Mouse (Mus musculus): ENCODE results near the gene Pak1ip1.
"Not testable (repeated sequence)": the region's sequence is repeated elsewhere in the genome, so short reads cannot be mapped to it uniquely, and the experiment has no call there.

Gene Pak1ip1

GRCm38 (mm10) chr13:41000926-41001639 lies at the start of gene Pak1ip1:
Pak1ip1 (plus strand) TSS chr13:41001023.
- DNase-seq, result peak; percentile 92

- DNase-seq, result no peak
Measured at GRCm38 (mm10) chr13:40951386-40951976, 49.3 kb upstream of the Pak1ip1 start.

DNA sequence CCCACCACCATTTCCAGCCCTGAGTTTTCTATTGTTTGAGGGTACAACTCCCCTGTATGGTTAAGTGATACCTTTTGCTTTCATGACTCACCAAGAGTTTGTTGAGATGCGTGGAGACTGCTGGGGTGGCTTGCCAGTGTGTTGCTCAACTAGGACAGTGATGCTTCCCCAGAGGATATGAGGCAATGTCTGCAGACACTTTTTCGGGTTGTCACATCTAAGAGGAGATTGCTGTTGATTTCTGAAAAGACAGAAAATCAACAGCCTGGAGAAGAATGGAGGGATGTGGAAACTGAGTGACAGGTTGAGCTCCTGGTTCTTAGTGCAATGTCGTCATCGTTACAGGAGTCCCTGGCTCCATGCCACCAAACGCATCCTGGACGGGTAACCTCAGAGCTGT lies 47.6 kb upstream of the Pak1ip1 start:
- no peak for DNase-seq

DNA sequence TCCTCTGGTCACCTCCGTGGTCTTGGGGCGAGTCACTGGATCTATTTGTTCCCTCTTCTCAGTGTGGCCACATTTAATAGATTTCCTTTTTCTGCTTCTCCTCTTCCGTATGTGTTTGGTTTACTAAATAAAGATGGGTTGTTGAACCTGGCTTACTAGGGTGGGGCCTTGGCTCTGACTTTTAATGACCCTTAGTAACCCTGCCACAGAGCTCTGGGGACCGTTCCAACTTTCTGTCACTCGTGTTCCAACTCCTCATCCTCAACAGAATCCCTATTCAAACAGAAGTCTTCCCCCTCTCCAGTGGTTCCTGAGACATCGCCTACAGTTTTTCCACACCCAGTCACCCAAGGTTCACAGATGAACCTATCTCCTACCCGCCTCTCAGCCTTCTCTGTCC lies 45.0 kb upstream of the Pak1ip1 start:
- no peak for DNase-seq

GRCm38 (mm10) chr13:40967609-40968008 lies 33.2 kb upstream of the Pak1ip1 start:
- DNase-seq, result no peak

- DNase-seq, result no peak
Measured at GRCm38 (mm10) chr13:40968564-40968963, 32.3 kb upstream of the Pak1ip1 start.

DNA sequence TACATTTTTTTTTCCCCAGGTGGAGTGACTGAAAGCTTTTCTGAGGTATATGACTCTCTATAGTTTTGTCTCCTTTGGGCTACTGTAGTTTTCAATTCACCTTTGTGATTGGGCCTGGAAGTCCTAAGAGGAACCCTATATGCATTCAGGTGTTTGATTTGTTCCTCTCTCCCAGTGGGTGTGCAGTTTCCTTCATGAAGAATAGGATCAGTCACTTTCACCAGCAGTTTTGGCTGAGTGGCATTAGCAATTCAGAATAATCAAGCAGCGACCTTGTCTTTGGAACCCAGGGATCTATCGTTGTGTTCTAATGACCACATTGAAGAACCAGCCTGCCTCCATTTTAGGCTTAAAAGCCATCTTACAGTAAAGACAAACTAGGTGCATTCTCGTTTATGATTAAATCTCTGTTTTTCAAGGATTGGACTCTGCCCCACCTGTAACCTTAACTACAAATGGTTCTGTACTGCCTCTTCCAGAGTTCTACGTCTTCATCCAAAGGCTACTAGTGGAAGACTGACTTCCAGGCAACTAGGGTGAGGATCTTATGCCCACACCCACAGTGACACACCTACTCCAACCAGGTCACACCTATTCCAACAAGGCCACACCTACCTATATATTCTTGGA lies 30.9 kb upstream of the Pak1ip1 start:
- DNase-seq, result no peak

DNA sequence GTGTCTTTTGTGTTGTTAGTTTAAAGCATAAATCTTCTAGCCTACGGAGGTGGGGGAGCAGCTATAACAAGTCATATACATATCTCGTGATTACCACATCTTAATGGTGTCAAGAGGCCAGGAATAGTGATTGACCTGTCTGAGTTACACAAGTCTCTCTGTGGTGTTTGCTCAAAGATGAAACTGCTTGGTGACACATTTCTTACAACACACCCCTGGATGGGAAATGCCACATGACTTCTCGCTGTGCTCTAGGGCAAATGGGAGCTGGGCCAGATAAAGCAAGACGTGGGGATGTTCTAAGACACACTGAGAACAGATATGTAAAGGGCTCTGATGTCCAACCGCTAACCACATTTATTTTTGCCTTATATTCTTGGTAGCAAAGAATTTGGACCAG lies 29.6 kb upstream of the Pak1ip1 start:
- no peak for DNase-seq

- DNase-seq, result peak; percentile 81
Measured at GRCm38 (mm10) chr13:40971831-40972230, 29.0 kb upstream of the Pak1ip1 start.

DNA sequence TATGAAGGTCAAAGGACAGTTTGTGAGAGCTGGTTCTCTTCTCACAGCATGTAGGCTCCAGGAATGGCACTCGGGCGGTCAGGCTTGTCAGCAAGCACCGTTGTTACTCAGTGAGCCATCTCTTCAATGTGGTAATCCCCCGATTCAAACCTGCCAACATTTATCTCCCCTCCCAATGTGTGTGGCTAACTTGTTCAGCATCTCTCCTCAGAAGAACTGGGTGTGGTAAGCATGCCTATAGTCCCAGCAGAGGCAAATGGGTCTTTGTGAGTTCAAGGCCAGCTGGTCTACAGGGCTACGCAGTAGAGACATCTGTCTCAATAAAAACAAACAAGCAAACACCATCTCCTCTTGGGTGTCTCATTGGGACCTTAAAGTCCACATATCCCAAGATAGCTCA lies 27.8 kb upstream of the Pak1ip1 start:
- no peak for DNase-seq

DNA sequence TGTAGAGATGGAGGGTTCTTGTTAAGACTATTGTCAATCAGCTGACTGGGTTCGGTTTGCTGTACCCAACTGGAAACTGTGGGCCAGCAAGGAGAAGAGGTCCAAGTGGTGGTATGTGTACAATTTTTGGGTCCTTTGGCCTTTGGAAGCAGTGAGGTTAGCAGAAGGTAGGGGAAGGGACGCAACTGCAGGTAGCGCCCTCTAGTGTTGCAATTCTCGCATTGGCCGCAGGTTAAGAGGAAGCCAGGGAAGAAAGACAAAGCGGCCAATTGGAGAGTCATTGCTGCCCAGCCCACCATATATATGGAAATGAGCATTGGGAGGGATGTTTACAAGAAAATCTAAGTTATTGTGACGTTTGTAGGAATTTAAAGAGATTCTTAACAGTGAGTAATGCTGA lies 23.2 kb upstream of the Pak1ip1 start:
- DNase-seq, result peak; percentile 57

DNA sequence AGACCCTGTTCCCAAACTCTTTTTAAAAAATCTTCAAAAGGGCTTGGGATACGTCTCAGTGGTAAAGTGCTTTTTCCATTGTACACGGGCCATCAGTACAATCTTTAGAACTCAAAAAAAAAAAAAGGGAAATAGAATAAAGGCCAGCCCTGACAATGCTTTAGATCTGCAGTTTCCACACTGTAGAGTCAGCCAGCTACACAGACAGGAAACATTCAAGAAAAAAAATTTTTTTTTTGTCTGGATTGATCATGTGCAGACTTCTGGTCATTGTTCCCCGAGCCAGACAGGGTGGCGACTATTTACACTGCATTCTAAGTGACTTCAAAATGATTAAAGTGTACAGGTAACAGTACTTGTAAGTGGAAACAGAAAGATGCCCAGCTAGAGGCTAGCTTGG lies 22.2 kb upstream of the Pak1ip1 start:
- DNase-seq, result no peak

DNA sequence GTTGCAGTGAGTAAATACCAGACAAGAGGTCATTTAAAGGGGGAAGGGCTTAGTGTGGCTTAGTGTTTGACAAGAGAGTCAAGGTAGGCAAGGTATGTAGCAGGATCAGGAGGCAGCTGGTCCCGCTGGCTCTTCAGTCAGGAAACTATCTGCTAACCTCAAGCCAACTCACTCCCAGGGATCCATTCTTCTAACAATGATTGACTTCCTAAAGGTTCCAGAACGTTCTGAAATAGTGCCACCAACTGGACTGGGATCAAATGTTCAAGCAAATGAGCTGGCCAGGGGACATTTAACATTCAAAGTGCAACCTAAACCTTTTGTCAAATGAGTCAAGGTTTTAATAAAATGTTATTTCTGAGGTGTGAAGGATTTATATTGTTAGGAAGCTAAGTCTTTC lies 21.5 kb upstream of the Pak1ip1 start:
- no peak for DNase-seq

- DNase-seq, result no peak
Measured at GRCm38 (mm10) chr13:40982759-40983158, 18.1 kb upstream of the Pak1ip1 start.

DNA sequence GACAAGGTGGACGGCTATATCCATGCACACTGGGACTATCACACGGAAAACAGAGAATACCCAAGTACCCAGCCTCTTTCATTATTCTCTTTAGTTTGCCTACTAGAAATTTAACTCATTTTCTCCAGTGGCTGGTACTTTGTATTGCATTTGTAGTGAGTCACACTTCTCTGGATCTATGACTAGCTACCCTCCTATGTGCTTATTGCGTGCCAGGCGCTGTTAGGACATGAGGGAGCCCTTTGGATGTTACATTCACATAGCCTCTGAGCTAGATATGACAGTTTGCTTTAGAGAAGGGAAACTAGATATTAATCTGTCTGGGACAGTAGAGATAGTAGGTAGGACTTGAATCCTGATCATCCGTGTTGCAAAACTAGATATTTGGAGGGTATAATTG lies 14.7 kb upstream of the Pak1ip1 start:
- no peak for DNase-seq

- DNase-seq, result not testable (repeated sequence)
Measured at GRCm38 (mm10) chr13:40987608-40988303, 13.1 kb upstream of the Pak1ip1 start.

DNA sequence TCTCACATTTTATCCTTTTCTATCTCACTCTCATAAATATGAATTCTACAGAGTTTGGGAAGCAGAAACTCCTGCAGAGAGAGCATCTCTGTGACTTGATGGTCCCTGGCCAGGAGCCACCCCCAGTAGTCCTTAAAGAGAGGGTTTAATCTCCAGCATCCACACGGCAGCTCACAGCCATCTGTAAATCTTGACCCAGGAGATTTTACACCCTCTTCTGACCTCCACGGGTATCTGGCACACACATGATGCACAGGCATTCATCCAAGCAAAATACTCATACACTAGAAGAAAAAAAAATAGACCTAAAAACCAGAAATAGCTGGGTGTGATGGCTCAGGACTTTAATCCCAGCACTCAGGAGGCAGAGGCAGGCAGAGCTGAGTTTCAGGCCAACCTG lies 12.4 kb upstream of the Pak1ip1 start:
- DNase-seq, result no peak

GRCm38 (mm10) chr13:40994487-40995263 lies 6.1 kb upstream of the Pak1ip1 start:
- no peak for DNase-seq

DNA sequence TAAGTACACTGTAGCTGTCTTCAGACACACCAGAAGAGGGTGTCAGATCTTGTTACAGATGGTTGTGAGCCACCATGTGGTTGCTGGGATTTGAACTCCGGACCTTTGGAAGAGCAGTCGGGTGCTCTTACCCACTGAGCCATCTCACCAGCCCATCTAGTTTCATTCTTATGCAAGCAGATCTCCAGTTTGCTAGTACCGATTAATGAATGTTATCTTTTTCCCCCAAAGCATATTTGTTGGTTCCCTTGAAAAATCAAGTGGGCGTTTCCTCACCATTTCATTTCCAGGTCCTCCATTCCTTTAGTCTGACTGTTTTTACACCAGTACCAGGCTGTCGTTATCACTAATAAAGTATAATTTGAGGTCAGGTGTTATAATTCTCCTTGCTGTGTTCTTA lies 2.3 kb upstream of the Pak1ip1 start:
- not testable (repeated sequence) for DNase-seq

DNA sequence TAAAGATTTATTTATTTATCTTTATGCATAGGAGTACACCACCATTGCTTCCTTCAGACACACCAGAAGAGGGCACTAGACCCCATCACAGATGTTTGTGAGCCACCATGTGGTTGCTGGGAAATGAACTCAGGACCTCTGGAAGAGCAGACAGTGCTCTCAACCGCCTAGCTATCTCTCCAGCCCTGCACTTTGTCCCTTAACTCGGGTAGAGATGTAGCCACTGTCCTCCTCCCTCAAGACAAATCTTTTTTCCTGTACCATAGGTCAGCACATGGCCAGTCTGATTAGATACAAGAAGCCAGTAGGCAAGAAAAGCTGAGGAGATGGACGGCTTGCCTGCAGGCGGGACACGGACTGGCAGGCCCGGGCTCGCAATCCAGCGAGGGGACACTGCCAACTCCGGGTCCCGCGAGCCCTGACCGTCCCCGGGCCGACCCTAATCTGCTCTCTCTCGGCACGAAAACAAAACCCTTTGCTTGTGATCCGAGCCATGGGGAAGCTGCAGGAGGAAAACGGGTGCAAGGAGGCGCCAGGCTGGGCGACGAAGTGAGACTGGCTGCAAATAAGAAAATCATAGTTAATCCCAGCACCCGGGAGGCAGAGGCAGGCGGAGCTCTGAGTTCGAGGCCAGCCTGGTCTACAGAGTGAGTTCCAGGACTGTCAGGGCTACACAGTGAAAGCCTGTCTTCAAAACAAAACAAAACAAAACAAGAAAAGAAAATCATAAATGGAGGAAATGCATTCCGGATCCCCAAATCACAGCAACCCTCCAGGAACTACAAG lies 490 bp upstream of the Pak1ip1 start:
- DNase-seq, result peak; percentile 8

DNA sequence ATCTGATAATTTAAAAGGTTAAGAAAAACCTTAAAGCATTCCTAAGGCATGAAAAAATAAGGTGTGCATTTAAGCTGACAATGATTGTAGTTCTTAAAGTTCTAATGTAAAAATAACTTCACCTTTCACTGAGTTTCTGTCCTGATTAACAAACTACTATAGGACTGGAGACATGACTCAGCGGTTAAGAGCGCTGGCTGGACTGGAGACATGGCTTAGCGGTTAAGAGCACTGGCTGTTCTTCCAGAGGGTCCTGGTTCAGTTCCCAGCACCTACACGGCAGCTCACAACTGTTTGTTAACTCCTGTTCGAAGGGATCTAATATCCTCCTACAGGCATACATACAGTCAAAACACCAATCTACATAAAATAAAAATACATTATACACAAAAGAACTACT lies 1.2 kb downstream of the Pak1ip1 start:
- DNase-seq, result no peak

GRCm38 (mm10) chr13:41006244-41006643 lies 5.4 kb downstream of the Pak1ip1 start:
- no peak for DNase-seq

All from thymus, postnatal 25 days (tissue).